Mouse (Mus musculus) bone marrow, adult 2 months (tissue): ENCODE results near the gene Lcp1.
"Not testable (repeated sequence)": the region's sequence is repeated elsewhere in the genome, so short reads cannot be mapped to it uniquely, and the experiment has no call there.

ENCODE experiments used
- CTCF ChIP-seq: fragments of 200-500 bp; IDR thresholded peaks from 2 replicates; pipeline ENCODE4 v1.5.1; 2011; ENCODE audit warnings: low read length, control low read depth; ENCODE audit not compliant: control insufficient read depth, insufficient read depth
- POLR2A ChIP-seq: fragments of 200-500 bp; IDR thresholded peaks from 2 replicates; pipeline ENCODE4 v1.6.1; 2011; ENCODE audit warnings: low read depth, mild to moderate bottlenecking, control low read depth, low read length, borderline replicate concordance; ENCODE audit not compliant: control insufficient read depth

GRCm38 (mm10) chr14:75147706-75148105 lies 16.8 kb downstream of the Lcp1 start:
- not testable (repeated sequence) for TF ChIP-seq CTCF, POLR2A
